Mouse (Mus musculus) gastrocnemius, postnatal 14 days (tissue): ENCODE measurements around the gene Gm13030. TPM values are rescaled to one million over a fixed set of nuclear protein-coding genes. Genes with fewer than 3 reads are reported as not detected.
"Not testable (repeated sequence)": the region's sequence is repeated elsewhere in the genome, so short reads cannot be mapped to it uniquely, and the experiment has no call there.

Experiments used
- DNase-seq: peaks from one replicate; pipeline ENCODE4 v3.0.0; 2021; ENCODE audit warnings: mixed read lengths
- intact Hi-C: fragments of 180-260 bp; cut with DNase I; formaldehyde crosslinking; loops from one replicate; pipeline ENCODE4 v1.15.1; 2025; ENCODE audit warnings: low total_unique reads
- long read RNA-seq, 2 experiments: library from polyadenylated mRNA; stranded (forward); transcript quantifications; one replicate each; pipeline ENCODE4 v2.0.0; 2021
- total RNA-seq, 2 experiments: library from RNA; stranded (reverse); gene quantifications; 2 replicates each; pipeline ENCODE4 v1.2.3; 2021

Gene Gm13030
- not detected for total RNA-seq
- long read RNA-seq, experiment 1, result 0 reads
- long read RNA-seq, experiment 2, result 0 reads

DNA sequence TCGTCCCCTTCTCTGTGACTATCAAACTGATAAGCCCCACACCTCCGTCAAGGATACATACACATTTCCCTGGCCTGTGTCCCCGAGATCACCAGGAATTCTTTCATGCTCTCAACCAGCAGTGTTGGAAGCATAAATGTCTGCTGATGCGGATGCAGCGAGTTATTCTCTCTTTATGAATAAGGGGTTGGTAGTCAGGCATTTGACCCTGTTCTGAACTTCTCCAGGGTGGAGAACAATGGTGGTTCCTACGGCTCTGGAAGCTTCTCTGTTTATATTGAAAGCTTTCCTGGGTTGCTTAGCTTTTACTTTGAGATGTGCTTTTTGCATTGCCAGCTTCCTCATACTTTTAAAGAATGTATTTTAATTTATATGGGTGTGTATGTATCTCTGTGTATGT, at the start of gene Gm13030:
Gene Gm13030, minus strand, starts transcription at position 101 of the 400 bp plus-strand sequence.
- intact Hi-C loops, result no loop called here
- no peak for DNase-seq

DNA sequence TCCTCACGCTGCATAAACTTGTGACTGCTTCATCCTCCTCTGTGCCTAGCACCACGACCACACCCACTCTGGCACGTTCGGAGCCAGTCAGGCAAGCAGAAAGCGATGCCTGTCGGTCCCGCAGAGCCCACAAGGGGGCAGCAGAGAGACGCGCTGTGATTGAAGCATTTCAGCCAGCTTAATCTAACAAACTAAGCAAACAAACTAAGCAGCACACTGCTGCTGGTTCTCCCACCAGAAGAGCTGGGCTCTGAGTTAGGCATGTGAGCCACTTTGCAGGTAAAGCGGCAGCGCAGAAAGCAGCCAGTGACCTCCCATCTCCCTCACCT, 48.3 kb upstream of the Gm13030 start:
- DNase-seq, result peak; percentile 95

DNA sequence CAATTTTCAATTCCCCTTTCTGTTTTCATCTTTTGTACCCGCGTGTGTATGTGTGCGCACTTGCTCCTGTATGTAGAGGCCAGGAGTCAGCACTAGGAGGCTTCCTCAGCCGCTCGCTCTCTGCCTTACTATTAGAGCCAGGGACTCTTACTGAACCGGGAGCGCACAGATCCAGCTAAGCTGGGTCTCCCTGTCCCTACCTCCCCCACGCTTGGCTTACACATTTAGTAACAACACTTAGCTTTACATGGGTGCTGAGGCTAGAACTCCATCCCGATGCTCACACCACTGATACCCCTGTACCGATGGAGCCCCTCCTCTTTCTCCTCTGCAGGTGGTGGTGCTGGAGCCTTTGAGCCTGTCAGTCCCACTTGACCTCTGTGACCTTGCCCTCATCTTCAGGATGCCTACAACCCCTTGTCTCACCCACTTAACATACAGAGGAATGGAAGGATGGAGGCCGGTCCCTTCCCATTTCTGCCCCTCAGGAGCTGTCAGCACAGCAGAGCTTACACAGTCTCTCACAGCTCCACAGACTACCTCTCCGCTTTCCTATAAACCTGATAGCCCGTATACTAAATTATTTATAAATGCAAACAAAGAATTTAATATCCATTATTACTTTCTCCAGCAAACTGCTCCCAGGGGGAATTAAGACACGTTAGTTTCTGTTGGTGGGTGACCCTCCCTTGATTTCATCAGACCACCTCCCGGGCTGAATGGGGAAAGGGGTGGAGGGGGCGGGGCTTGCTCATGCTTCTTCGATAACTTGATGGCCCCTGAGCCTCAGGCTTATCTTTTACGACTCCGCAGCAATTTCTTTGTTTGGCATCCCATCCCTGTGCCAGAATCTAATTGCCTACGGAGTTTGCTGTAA, 47.7 kb upstream of the Gm13030 start:
- intact Hi-C loops, result loop anchor here (5.0 kb wide), 1 partner anchor 156 kb away; the partner anchor contains the start of gene Htr6
- DNase-seq, result no peak

More for the DNA sequence above, 48.3 kb upstream of the Gm13030 start:
- intact Hi-C loops, result loop anchor here (5.0 kb wide), 1 partner anchor 155 kb away; the partner anchor contains the start of gene Htr6

DNA sequence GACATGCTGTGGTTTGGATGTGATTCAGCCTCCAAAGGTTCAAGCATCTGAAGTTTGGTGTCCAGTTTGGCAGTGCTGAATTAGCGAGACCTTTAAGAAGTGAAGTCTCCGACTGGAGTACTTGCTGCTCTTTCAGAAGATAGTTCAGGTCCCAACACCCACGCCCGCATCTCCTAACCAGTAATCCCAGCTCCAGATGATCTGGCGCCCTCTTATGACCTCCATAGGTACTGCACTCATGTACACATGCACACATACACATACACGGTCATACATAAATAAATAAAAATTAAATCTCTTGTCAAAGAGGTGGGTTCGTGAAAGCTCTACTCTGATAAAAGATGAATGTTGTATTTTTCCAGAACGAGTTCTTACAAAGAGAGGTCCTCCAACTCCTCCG, 43.5 kb upstream of the Gm13030 start:
- intact Hi-C loops, result no loop called here
- no peak for DNase-seq

DNA sequence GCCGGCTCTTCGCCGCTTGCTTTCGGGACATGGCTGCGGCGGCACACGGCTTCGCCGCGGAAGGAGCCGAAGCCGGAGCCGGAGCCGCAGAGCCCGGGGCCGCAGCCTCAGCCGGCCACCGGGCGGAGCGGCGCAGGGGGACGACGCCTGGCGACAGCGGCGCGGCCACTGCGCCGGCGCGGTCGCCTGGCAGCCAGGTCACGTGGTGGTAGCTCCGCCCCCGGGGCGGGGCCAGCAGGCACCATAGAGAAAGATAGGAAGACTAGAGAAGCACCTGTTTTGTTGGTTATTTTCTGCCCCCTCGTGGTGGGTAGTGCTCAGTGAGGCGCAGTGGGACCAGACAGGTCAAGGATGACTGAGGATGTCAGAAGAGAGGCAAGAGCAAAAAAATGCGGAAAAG, 40.0 kb upstream of the Gm13030 start, which contains the start of gene Otud3:
Gene Otud3, minus strand, starts transcription at position 149 of the 400 bp plus-strand sequence.
- intact Hi-C loops, result no loop called here
- DNase-seq, result peak; percentile 92

DNA sequence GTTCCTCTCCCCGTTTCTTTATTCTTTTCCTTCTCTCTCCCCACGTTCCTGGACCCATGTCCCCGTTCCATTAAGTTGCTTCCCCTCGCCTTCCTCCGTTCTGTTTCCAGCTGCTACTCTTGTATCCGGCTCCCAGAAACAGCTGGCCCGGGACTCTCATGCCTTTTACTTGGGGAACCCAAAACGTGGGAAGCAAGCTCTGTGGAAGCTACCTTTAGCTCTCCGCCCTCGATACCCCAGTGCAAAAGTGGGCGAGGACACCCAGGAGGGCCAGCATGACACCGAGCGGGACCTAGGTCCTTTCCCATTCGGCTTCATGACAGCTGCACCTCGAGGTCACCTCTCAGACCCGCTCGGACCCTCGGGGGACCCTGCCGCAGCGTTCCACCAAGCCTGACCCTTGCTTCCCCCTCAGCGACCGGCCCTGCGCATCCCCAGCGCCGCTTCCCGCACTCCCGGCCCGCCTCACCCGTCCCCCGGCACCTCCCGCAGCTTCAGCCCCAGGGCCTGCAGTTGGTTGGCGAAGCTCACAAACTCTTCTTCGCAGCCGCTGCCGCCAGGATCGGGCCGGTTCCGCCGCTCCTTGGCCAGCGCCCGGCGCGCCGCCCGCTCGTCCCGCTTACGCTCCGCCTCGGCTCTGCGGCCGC, 39.5 kb upstream of the Gm13030 start:
- intact Hi-C loops, result no loop called here
- peak; percentile 52 for DNase-seq

DNA sequence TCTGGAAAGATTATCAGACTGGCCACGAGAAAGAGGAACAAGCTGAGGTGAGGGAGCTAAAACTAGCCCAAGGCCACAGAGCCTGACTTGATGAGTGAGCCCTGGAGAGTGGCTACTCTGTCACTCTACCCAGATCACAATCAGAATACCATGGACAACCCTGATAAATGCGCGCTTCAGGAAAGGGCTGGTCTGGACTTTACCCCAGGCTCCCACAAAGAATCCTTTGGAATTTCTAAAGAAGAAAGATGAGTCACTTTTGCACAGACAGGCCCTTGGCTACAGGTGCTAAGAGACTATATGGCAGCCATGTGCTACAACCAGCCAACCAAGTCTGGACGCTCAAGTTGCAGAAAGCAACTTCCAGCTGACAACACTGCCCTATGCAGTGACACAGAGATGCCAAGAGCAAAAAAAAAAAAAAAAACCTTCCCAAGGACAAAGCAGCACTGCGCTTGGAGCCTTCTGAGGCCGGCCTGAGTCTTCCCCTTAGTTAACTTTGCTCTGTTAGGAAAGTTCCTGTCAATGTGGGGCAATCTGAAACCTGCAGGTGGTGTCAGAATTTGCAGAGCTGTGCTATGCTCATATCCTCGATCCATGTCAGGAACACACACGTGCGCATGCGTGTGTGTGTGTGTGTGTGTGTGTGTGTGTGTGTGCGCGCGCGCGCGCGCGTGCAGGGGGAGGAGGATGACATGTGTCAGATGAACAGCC, 32.0 kb upstream of the Gm13030 start:
- intact Hi-C loops, result no loop called here
- no peak for DNase-seq

DNA sequence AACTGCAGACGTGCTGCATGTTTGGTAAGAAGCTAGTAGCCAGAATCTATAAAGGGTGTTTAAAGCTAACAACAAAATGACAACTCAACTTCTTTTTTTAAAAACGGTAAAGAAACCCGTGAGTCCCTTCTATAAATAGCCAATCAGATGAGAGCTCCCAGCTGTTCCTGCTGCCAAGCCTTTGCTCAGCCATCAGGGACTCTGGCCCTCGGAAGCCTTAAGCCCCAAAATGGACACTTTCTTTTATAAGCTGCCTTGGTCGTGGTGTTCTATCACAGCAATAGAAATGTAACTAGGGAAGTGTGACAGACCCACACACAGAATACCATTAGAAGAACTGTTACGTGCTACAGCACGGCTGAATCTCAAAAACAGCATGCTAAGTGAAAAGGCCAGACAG, 25.6 kb upstream of the Gm13030 start:
- intact Hi-C loops, result no loop called here
- no peak for DNase-seq

DNA sequence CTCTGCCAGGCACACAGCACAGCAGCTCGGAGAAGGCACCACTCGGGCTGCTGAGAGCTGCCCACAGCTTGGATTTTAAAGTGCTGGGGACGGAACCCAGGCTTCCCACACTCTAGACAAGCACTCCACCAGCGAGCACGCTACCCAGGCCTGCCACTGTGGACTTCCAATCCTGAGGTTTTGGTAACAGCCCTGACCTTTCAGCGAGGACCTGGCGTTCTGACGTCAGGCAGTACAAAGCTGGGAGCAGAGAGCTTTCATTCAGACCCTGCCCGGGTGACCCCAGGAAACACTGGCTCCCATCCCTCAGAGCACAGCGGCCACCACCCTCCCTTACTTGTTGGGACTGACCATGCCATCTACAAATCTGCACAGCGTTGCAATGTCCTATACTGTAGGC, 20.0 kb upstream of the Gm13030 start:
- DNase-seq, intact Hi-C loops: not testable (repeated sequence)

DNA sequence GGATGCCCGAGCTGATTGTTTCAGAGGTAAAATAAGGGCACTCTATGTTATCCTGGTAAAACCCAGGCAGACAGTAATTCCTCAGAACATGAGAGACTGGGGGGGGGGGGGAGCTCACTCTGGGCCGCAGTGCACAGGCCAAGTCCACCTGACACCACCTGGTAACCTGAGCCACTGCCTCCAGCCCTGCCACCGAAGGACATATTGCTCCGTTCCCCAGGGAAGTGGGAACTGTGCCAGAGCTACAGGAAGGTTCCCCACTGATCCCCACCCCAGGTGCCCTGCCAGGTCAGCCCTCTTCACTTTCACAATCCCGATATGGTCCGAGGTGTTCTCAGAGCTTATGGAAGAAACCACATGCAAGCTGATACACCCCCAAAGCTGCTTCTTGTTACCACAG, 18.9 kb upstream of the Gm13030 start:
- no peak for DNase-seq
- intact Hi-C loops, result no loop called here

DNA sequence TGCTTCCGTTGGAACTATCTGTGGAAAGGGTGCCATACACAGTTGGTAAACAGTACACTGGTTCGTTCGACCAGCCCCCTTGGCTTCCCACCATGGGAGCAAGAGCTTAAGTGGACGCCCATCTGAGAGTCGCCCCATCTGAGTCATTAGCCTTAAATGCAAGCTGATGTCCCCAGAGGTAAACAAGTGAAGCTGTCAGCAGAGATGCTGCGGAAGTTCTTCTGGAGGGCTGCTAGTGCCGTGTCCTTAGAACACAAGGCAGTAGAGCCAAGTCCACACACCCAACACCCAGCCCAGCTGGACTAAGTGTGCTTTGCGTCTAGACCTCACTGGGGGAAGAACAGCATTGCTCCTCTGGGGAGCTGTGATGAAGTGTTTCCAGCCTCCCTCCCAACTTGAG, 15.9 kb upstream of the Gm13030 start:
- intact Hi-C loops, result no loop called here
- DNase-seq, result peak; percentile 31

DNA sequence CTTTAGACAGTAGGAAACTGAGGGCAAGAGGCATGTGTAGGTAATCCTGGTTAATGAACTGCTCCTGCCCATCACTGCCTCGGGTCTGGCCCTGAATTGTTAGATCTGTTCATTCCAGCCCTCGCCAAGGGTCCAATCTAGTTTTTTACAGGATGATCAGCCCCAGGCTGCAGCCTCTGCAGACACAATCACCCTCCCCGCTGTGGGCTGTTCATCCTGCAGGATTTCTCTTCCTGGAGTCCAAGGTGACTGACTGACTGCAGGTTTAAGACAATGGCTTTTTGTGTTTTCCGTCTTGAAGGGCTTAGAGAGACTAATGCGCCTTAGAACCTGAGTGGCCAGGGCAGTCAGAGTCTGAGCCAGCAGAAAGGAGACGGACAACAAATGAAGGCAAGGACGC, 15.4 kb upstream of the Gm13030 start:
- no peak for DNase-seq
- intact Hi-C loops, result no loop called here

DNA sequence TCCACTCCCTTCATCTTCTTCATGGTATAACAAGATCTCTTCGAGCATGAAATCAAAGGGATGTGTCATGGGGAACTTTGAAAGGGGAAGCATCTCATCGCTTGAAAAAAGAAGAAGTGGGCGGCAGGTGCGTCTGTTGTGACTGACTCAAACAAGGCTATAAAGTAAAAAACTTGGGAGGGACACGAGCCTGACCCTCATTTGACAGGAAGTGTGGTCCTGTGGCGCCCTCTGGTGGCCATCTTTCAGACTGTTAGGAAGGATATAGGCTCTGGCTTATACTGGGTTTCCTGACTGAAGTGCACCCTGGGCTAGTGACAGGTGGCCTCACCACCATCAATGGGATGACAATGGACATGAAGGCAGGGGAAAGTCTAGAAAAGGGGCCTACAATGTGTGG, 10.5 kb upstream of the Gm13030 start:
- DNase-seq, result peak; percentile 83
- intact Hi-C loops, result loop anchor here (1.0 kb wide), 1 partner anchor 17 kb away; no protein-coding TSS in a partner anchor

DNA sequence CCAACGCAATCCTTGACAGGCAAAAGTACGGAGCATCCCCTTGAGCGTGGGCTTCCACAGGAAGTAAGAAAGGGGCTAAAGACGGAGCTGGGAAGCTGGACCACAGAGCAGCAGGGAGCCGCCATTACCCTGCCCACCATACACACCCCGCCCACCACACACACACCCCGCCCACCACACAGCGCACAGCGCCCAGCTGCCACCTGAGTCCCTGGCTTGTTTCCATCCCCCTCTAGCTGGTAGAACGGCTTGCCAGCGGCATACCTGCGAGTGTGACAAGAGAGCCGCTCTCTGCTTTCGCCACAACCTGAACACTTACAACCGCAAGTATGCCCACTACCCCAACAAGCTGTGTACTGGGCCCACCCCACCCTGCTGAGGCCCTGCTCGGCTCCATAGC, 8.4 kb upstream of the Gm13030 start:
- intact Hi-C loops, result no loop called here
- DNase-seq, result no peak

DNA sequence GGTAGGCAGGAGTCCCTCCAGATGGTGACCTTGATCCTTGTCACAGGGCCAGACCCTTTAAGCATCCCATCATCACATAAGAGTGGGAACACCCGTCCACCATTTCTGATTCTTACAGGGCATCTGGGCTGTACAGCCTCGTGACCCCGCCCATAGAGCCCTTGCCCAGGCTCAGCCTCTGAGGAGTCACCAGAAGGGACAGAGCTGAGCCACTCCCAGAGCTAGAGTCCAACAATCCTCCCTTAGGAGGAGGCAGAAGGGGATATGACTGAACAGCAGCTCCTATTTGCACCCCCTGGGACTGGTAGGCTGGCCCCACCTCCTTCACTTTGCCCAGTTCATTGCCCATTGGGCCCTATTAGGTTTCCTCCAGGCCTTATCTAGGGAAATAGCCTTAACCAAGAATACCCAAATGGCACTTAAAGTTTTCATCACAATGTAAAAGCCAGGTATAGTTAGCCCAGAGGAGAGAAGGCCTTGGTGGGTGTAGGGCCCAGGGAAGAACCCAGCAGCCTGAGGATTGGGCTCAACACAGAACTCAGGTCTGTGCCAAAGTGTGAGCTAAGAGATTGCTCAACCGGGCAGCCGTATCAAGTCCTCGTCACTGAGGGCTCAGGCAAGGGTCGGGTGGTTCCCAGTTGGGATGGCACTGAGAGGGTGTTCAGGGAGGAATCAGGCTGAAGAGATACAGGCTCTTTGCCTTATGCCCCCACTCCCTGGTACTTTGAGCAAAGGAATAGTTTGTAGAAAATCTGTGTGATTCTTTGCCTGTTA, 7.2 kb upstream of the Gm13030 start:
- no peak for DNase-seq
- intact Hi-C loops, result no loop called here

DNA sequence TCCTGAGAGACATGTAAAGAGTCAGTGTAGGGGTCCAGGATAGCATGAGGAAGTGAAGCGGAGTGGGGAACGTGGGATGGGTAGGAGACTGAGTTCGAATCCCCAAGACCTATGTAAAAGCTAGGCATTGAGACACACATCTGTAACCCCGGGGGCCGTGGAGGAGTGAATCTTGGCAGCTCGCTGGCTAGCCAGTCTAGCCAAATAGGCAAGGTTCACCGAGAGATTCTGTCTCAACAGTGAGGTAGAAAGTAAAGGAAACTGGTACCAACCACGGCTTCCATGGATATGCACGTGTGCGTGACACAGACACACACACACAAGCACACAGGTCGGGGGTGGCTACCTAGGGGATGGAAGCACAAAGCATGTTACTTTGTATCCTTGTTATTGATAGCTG, 6.0 kb upstream of the Gm13030 start:
- no peak for DNase-seq
- intact Hi-C loops, result no loop called here

DNA sequence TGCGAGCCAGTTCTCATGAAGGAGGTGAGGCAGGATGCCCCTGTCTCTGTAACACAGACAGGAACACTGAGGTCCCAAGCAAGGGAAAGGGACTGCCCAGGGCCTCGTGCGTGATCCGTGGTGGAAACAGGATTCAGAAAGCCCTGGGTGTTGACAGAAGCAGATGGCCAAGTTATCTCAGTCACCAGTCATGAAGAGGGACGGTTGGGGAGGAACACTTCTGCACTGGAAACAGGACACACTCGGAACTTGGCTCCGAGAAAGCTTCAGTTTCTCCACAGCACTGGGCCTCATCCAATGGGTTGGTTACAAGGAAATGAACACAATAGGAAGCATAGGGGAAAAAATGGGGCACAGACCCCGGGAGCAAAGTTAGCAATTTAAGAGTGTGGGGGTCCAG, 5.0 kb upstream of the Gm13030 start:
- intact Hi-C loops, result no loop called here
- peak; percentile 31 for DNase-seq

DNA sequence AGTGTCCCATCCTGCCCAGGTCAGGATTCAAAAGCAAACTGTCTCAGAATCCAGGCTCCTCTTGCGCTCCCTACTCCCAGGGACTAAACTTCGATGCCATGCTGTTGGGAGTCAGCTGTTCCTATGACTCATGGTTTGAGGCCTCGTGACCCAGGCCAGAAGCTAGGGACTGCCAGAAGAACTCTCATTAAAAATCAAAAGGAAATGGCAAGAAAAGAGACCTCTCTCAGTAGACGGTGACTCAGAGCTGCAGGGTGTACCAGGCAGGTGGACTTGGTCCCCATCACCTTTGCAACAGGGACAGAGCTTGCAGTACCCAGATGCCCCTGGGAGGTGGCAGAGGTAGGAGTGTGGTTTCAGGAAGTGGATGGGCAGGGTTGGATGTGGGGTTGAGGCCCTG, 4.0 kb upstream of the Gm13030 start, which contains the start of gene Pla2g2e:
Gene Pla2g2e, plus strand, starts transcription at position 212 of the 400 bp plus-strand sequence.
- DNase-seq, result no peak
- intact Hi-C loops, result no loop called here

DNA sequence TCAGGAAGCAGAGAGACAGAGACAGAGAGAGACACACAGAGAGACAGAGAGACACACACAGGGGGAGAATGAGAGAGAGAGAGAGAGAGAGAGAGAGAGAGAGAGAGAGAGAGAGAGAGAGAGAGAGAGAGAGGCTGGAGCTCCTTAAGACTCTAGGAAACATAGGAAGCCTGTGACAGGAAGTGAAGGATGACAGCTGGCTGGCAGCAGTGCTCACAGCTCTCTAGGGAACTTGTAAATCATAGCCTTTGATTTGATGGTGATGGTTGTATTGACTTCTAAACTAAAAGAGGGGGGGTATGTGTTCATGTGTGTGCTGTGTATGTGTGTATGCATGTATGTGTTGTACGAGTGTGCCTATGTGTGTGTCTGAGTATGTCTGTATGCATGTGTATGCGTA, 2.2 kb upstream of the Gm13030 start:
- DNase-seq, result no peak
- intact Hi-C loops, result no loop called here
